Mouse (Mus musculus): Measurements from ENCODE around the gene Fam131b. TPM values are rescaled to one million over a fixed set of nuclear protein-coding genes. Genes with fewer than 3 reads are reported as not detected.

Fam131b gene
- polyA plus RNA-seq (2015; fragmentation: Nextera tagmentation; extraction: Ambion mirVana) = 6.6 and 7.7 TPM in 2 replicates

GRCm38 (mm10) chr6:42324482-42325267 lies at the start of gene Fam131b:
Gene Fam131b, minus strand, starts transcription at chr6:42324643.

GRCm38 (mm10) chr6:42372816-42373547 lies 48.5 kb upstream of the Fam131b start, which contains the start of gene Epha1:
Gene Epha1, minus strand, starts transcription at chr6:42373268.

GRCm38 (mm10) chr6:42349426-42350020 lies 25.1 kb upstream of the Fam131b start, which contains the start of gene Zyx:
Gene Zyx, plus strand, starts transcription at chr6:42349630.

GRCm38 (mm10) chr6:42286448-42286847 lies 38.0 kb downstream of the Fam131b start, which contains the start of gene Clcn1:
Gene Clcn1, plus strand, starts transcription at chr6:42286685.

Other genes starting within 250 kb of the Fam131b start
- not detected in 2 replicates for gene Tas2r139, start 183.7 kb downstream of the Fam131b start, polyA plus RNA-seq (2015; fragmentation: Nextera tagmentation; extraction: Ambion mirVana)
- gene Tas2r144, start 109.3 kb downstream of the Fam131b start, polyA plus RNA-seq (2015; fragmentation: Nextera tagmentation; extraction: Ambion mirVana) = not detected in 2 replicates
- gene Gstk1, start 78.7 kb downstream of the Fam131b start, polyA plus RNA-seq (2015; fragmentation: Nextera tagmentation; extraction: Ambion mirVana) = 21.2 and 23.7 TPM in 2 replicates
- not detected in 2 replicates for gene Tmem139, start 62.7 kb downstream of the Fam131b start, polyA plus RNA-seq (2015; fragmentation: Nextera tagmentation; extraction: Ambion mirVana)
- gene Casp2, start 59.7 kb downstream of the Fam131b start, polyA plus RNA-seq (2015; fragmentation: Nextera tagmentation; extraction: Ambion mirVana) = 13.0 and 13.9 TPM in 2 replicates
- 0.31 and 0.71 TPM in 2 replicates for gene Clcn1, start 38.0 kb downstream of the Fam131b start, polyA plus RNA-seq (2015; fragmentation: Nextera tagmentation; extraction: Ambion mirVana)
- gene Zyx, start 25.0 kb upstream of the Fam131b start, polyA plus RNA-seq (2015; fragmentation: Nextera tagmentation; extraction: Ambion mirVana) = 60.1 and 68.6 TPM in 2 replicates
- 0.40 and 0.52 TPM in 2 replicates for gene Epha1, start 48.6 kb upstream of the Fam131b start, polyA plus RNA-seq (2015; fragmentation: Nextera tagmentation; extraction: Ambion mirVana)
- not detected in 2 replicates for gene Tas2r143, start 75.6 kb upstream of the Fam131b start, polyA plus RNA-seq (2015; fragmentation: Nextera tagmentation; extraction: Ambion mirVana)
- gene Tas2r135, start 80.8 kb upstream of the Fam131b start, polyA plus RNA-seq (2015; fragmentation: Nextera tagmentation; extraction: Ambion mirVana) = not detected in 2 replicates
- gene Tas2r126, start 109.9 kb upstream of the Fam131b start, polyA plus RNA-seq (2015; fragmentation: Nextera tagmentation; extraction: Ambion mirVana) = not detected in 2 replicates
- not detected in 2 replicates for gene Olfr458, start 140.6 kb upstream of the Fam131b start, polyA plus RNA-seq (2015; fragmentation: Nextera tagmentation; extraction: Ambion mirVana)
- gene Olfr457, start 151.7 kb upstream of the Fam131b start, polyA plus RNA-seq (2015; fragmentation: Nextera tagmentation; extraction: Ambion mirVana) = not detected in 2 replicates
- gene Olfr456, start 162.6 kb upstream of the Fam131b start, polyA plus RNA-seq (2015; fragmentation: Nextera tagmentation; extraction: Ambion mirVana) = not detected in 2 replicates
- not detected in 2 replicates for gene Olfr455, start 222.9 kb upstream of the Fam131b start, polyA plus RNA-seq (2015; fragmentation: Nextera tagmentation; extraction: Ambion mirVana)

Data from neural tube, postnatal 0 days (tissue).